Mouse (Mus musculus) c-Kit-positive CD71-positive TER-119-positive erythroid progenitor cells, embryonic 14.5 days (primary cell): ENCODE measurements at regions not wholly inside any gene's neighbourhood (a gene's known extent, or its start where the extent isn't known, plus 50 kb on each side); places are given as distances from the start of the nearest gene placed in this dataset.
A peak's percentile ranks its signal among the peaks of the same experiment; 100 is the strongest.

Experiments
- DNase-seq: peaks from one replicate; pipeline ENCODE4 v3.0.0-alpha.2; 2013; ENCODE audit warnings: low spot score

GRCm38 (mm10) chr2:116979561-116980391 lies 101.3 kb downstream of the Tmco5 start:
- DNase-seq = no peak

GRCm38 (mm10) chr2:116980692-116981091 lies 102.2 kb downstream of the Tmco5 start:
- no peak for DNase-seq

- no peak for DNase-seq
Observed at GRCm38 (mm10) chr2:116983351-116983750, 104.9 kb downstream of the Tmco5 start.

- no peak for DNase-seq
Observed at GRCm38 (mm10) chr2:116983821-116984351, 105.4 kb downstream of the Tmco5 start.

GRCm38 (mm10) chr2:116984597-116984996 lies 106.1 kb downstream of the Tmco5 start:
- no peak for DNase-seq

- no peak for DNase-seq
Observed at GRCm38 (mm10) chr2:116985549-116985948, 107.1 kb downstream of the Tmco5 start.

GRCm38 (mm10) chr2:116988953-116989674 lies 110.6 kb downstream of the Tmco5 start:
- no peak for DNase-seq

GRCm38 (mm10) chr2:116990106-116990505 lies 111.6 kb downstream of the Tmco5 start:
- DNase-seq = no peak

- DNase-seq = no peak
Observed at GRCm38 (mm10) chr2:116991561-116992042, 113.1 kb downstream of the Tmco5 start.

- no peak for DNase-seq
Observed at GRCm38 (mm10) chr2:116993724-116994123, 115.2 kb downstream of the Tmco5 start.

GRCm38 (mm10) chr2:116996302-116996701 lies 117.8 kb downstream of the Tmco5 start:
- DNase-seq = no peak

GRCm38 (mm10) chr2:116998822-116999221 lies 120.3 kb downstream of the Tmco5 start:
- DNase-seq = peak; percentile 48

GRCm38 (mm10) chr2:116999592-116999991 lies 121.1 kb downstream of the Tmco5 start:
- DNase-seq = no peak

- DNase-seq = no peak
Observed at GRCm38 (mm10) chr2:117003976-117004375, 117.2 kb upstream of the Spred1 start.

- DNase-seq = no peak
Observed at GRCm38 (mm10) chr2:117006846-117007245, 114.3 kb upstream of the Spred1 start.

- no peak for DNase-seq
Observed at GRCm38 (mm10) chr2:117008922-117009321, 112.3 kb upstream of the Spred1 start.

GRCm38 (mm10) chr2:117010001-117010400 lies 111.2 kb upstream of the Spred1 start:
- DNase-seq = no peak

- DNase-seq = no peak
Observed at GRCm38 (mm10) chr2:117010942-117011341, 110.2 kb upstream of the Spred1 start.

GRCm38 (mm10) chr2:117017921-117018651 lies 103.1 kb upstream of the Spred1 start:
- no peak for DNase-seq

GRCm38 (mm10) chr2:117018917-117019538 lies 102.1 kb upstream of the Spred1 start:
- DNase-seq = no peak

- DNase-seq = no peak
Observed at GRCm38 (mm10) chr2:117019552-117019951, 101.6 kb upstream of the Spred1 start.

GRCm38 (mm10) chr2:117021787-117022186 lies 99.4 kb upstream of the Spred1 start:
- DNase-seq = no peak
